Mouse (Mus musculus) bone marrow, adult 2 months (tissue): ENCODE results near the gene Vegfb.

Experiments
- CTCF ChIP-seq: fragments of 200-500 bp; IDR thresholded peaks from 2 replicates; pipeline ENCODE4 v1.5.1; 2011; ENCODE audit warnings: low read length, control low read depth; ENCODE audit not compliant: control insufficient read depth, insufficient read depth
- POLR2A ChIP-seq: fragments of 200-500 bp; IDR thresholded peaks from 2 replicates; pipeline ENCODE4 v1.6.1; 2011; ENCODE audit warnings: low read depth, mild to moderate bottlenecking, control low read depth, low read length, borderline replicate concordance; ENCODE audit not compliant: control insufficient read depth

GRCm38 (mm10) chr19:7012426-7012825, 25.0 kb upstream of the Vegfb start:
- TF ChIP-seq CTCF (no peak), POLR2A (no peak)
